Mouse (Mus musculus): ENCODE results near the gene Tmem270. TPM values are rescaled to one million over a fixed set of nuclear protein-coding genes. Genes with fewer than 3 reads are reported as not detected.

Gene Tmem270
- not detected for polyA plus RNA-seq (2014; fragmentation: Illumina TruSeq; extraction: RNeasy Lipid Tissue Mini Kit (QIAGEN cat#74804); ENCODE audit: low read depth, low replicate concordance)

GRCm38 (mm10) chr5:134906633-134907032, at the start of gene Tmem270:
TSS of gene Tmem270 (minus strand) at chr5:134906733.

GRCm38 (mm10) chr5:134946857-134947255, 40.3 kb upstream of the Tmem270 start, which contains the start of gene Cldn4:
TSS of gene Cldn4 (minus strand) at chr5:134946934.

GRCm38 (mm10) chr5:134932179-134932902, 25.8 kb upstream of the Tmem270 start, which contains the start of gene Mettl27:
TSS of gene Mettl27 (plus strand) at chr5:134932368.

GRCm38 (mm10) chr5:134915311-134915710, 8.8 kb upstream of the Tmem270 start, which contains the start of gene Cldn13:
TSS of gene Cldn13 (minus strand) at chr5:134915526.

Other genes starting within 250 kb of the Tmem270 start
- 1.3 TPM for gene Limk1, start 218.1 kb downstream of the Tmem270 start, polyA plus RNA-seq (2014; fragmentation: Illumina TruSeq; extraction: RNeasy Lipid Tissue Mini Kit (QIAGEN cat#74804); ENCODE audit: low read depth, low replicate concordance)
- 2.5 TPM for gene Eln, start 159.4 kb downstream of the Tmem270 start, polyA plus RNA-seq (2014; fragmentation: Illumina TruSeq; extraction: RNeasy Lipid Tissue Mini Kit (QIAGEN cat#74804); ENCODE audit: low read depth, low replicate concordance)
- not detected for gene Cldn13, start 8.8 kb upstream of the Tmem270 start, polyA plus RNA-seq (2014; fragmentation: Illumina TruSeq; extraction: RNeasy Lipid Tissue Mini Kit (QIAGEN cat#74804); ENCODE audit: low read depth, low replicate concordance)
- gene Mettl27, start 25.6 kb upstream of the Tmem270 start, polyA plus RNA-seq (2014; fragmentation: Illumina TruSeq; extraction: RNeasy Lipid Tissue Mini Kit (QIAGEN cat#74804); ENCODE audit: low read depth, low replicate concordance): 18.1 TPM
- not detected for gene Cldn4, start 40.2 kb upstream of the Tmem270 start, polyA plus RNA-seq (2014; fragmentation: Illumina TruSeq; extraction: RNeasy Lipid Tissue Mini Kit (QIAGEN cat#74804); ENCODE audit: low read depth, low replicate concordance)
- gene Cldn3, start 79.5 kb upstream of the Tmem270 start, polyA plus RNA-seq (2014; fragmentation: Illumina TruSeq; extraction: RNeasy Lipid Tissue Mini Kit (QIAGEN cat#74804); ENCODE audit: low read depth, low replicate concordance): not detected
- 6.6 TPM for gene Abhd11, start 102.4 kb upstream of the Tmem270 start, polyA plus RNA-seq (2014; fragmentation: Illumina TruSeq; extraction: RNeasy Lipid Tissue Mini Kit (QIAGEN cat#74804); ENCODE audit: low read depth, low replicate concordance)
- gene Stx1a, start 116.7 kb upstream of the Tmem270 start, polyA plus RNA-seq (2014; fragmentation: Illumina TruSeq; extraction: RNeasy Lipid Tissue Mini Kit (QIAGEN cat#74804); ENCODE audit: low read depth, low replicate concordance): 0.29 TPM
- gene Dnajc30, start 157.5 kb upstream of the Tmem270 start, polyA plus RNA-seq (2014; fragmentation: Illumina TruSeq; extraction: RNeasy Lipid Tissue Mini Kit (QIAGEN cat#74804); ENCODE audit: low read depth, low replicate concordance): 16.5 TPM
- gene Bud23, start 158.2 kb upstream of the Tmem270 start, polyA plus RNA-seq (2014; fragmentation: Illumina TruSeq; extraction: RNeasy Lipid Tissue Mini Kit (QIAGEN cat#74804); ENCODE audit: low read depth, low replicate concordance): 14.9 TPM
- not detected for gene Vps37d, start 171.5 kb upstream of the Tmem270 start, polyA plus RNA-seq (2014; fragmentation: Illumina TruSeq; extraction: RNeasy Lipid Tissue Mini Kit (QIAGEN cat#74804); ENCODE audit: low read depth, low replicate concordance)
- gene Mlxipl, start 183.2 kb upstream of the Tmem270 start, polyA plus RNA-seq (2014; fragmentation: Illumina TruSeq; extraction: RNeasy Lipid Tissue Mini Kit (QIAGEN cat#74804); ENCODE audit: low read depth, low replicate concordance): 1.7 TPM
- 7.7 TPM for gene Tbl2, start 242.9 kb upstream of the Tmem270 start, polyA plus RNA-seq (2014; fragmentation: Illumina TruSeq; extraction: RNeasy Lipid Tissue Mini Kit (QIAGEN cat#74804); ENCODE audit: low read depth, low replicate concordance)

All from adrenal gland, adult 10 weeks (tissue).